Mouse (Mus musculus): ENCODE results near the gene Rbfox1. TPM values are rescaled to one million over a fixed set of nuclear protein-coding genes. Genes with fewer than 3 reads are reported as not detected.

Rbfox1 gene
- polyA plus RNA-seq, 1 experiment = 0.21 TPM

GRCm38 (mm10) chr16:7158856-7159826, 1274.0 kb downstream of the Rbfox1 start:
- TF ChIP-seq GATA1 (IDR thresholded peaks at IDR 0.05; ENCODE audit: borderline replicate concordance, low read length) (no peak), FLI1 (IDR thresholded peaks at IDR 0.05; ENCODE audit: low read length) (no peak)
- no peaks in the 10 kb centered on the region for H3K36me3 ChIP-seq (replicated peaks; ENCODE audit: low read length)
- no peaks in the 10 kb centered on the region for H3K4me1 ChIP-seq
- no peaks in the 10 kb centered on the region for H3K27me3 ChIP-seq (replicated peaks)
- peaks cover 16% of the 10 kb centered on the region for H3K9me3 ChIP-seq
- H3K4me3 ChIP-seq (replicated peaks) = no peak overlapping the region

DNA sequence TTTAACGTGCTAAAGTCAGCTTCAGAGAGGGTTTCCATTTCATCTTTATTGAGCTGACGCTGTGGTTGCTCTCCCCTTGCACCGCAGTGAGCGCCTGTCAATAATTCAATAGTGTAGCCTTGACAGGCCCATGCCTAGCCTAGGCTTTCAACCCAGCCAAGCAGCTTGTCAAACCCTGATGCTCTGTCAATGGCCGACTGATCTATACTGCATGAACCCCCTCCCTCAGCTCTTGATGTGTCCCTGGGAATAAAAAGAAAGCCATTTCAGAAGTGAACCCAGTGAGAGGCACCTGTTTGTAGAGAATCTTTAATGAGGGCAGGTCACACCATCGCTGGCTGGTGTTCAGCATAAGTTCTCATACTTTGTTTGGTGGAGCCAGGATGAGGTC, 1274.7 kb downstream of the Rbfox1 start:
- no peaks in the 10 kb centered on the region for H3K4me1 ChIP-seq
- no peaks in the 10 kb centered on the region for H3K27me3 ChIP-seq (replicated peaks)
- TF ChIP-seq FLI1 (IDR thresholded peaks at IDR 0.05; ENCODE audit: low read length) (no peak), GATA1 (IDR thresholded peaks at IDR 0.05; ENCODE audit: borderline replicate concordance, low read length) (no peak)
- no peak overlapping the region for H3K4me3 ChIP-seq (replicated peaks)
- peaks cover 17% of the 10 kb centered on the region for H3K9me3 ChIP-seq
- H3K36me3 ChIP-seq (replicated peaks; ENCODE audit: low read length) = no peaks in the 10 kb centered on the region

DNA sequence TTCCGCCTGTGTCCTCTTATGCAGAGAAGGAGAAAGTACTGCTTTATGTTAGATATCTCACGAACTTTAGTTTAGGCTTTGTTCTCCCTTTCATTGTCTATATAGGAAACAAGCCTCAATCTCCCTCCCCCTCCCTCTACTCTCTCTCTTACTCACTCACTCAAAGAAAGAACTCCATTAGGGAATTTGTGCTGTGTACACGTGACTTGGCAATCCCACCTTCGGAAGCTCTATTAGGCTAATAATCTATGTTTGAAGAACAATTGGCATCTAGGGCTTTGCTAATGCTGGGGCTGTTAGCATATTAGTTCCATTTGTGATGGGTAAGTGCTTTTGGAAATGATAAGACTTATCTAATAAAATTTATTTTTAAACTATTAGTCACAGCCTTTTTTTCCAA, 1277.0 kb downstream of the Rbfox1 start:
- Histone ChIP-seq H3K36me3 (replicated peaks; ENCODE audit: low read length) (no peaks in the 10 kb centered on the region), H3K9me3 (peaks cover 20% of the 10 kb centered on the region), H3K4me3 (replicated peaks) (no peak overlapping the region), H3K4me1 (no peaks in the 10 kb centered on the region), H3K27me3 (replicated peaks) (no peaks in the 10 kb centered on the region)
- TF ChIP-seq GATA1 (IDR thresholded peaks at IDR 0.05; ENCODE audit: borderline replicate concordance, low read length) (no peak), FLI1 (IDR thresholded peaks at IDR 0.05; ENCODE audit: low read length) (no peak)

GRCm38 (mm10) chr16:7163688-7164087, 1278.5 kb downstream of the Rbfox1 start:
- Histone ChIP-seq H3K9me3 (peaks cover 15% of the 10 kb centered on the region), H3K4me1 (no peaks in the 10 kb centered on the region), H3K27me3 (replicated peaks) (no peaks in the 10 kb centered on the region), H3K4me3 (replicated peaks) (no peak overlapping the region), H3K36me3 (replicated peaks; ENCODE audit: low read length) (no peaks in the 10 kb centered on the region)
- TF ChIP-seq FLI1 (IDR thresholded peaks at IDR 0.05; ENCODE audit: low read length) (no peak), GATA1 (IDR thresholded peaks at IDR 0.05; ENCODE audit: borderline replicate concordance, low read length) (no peak)

DNA sequence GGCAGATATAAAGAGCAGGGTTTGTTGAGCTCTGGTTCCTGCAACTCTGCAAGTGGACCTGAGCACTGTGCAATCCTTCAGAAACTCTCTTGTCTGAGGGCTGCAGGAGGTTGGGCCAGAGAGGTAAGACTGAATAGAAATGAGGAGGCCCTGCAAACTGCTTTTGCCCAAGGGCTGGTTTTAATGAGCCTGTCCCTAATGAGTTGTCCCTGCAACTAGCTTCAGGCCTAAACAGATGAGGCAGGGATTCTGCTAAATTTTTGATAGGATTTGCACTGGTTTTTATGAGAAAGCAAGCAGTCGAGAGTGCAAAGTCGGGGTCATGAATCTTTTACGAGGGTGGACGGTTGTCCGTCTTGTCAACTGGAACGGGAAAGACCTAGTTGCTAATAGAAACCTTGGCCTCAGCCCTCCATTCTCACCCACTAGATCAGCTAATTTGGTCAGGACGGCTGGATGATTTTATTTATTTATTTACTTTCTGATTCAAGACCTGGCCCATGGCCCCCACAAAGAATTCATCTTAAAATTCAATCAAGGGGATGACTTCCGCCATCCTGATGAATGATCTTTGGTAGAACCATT, 1279.1 kb downstream of the Rbfox1 start:
- no peak overlapping the region for H3K4me3 ChIP-seq (replicated peaks)
- H3K4me1 ChIP-seq = no peaks in the 10 kb centered on the region
- peaks cover 15% of the 10 kb centered on the region for H3K9me3 ChIP-seq
- TF ChIP-seq FLI1 (IDR thresholded peaks at IDR 0.05; ENCODE audit: low read length) (no peak), GATA1 (IDR thresholded peaks at IDR 0.05; ENCODE audit: borderline replicate concordance, low read length) (no peak)
- no peaks in the 10 kb centered on the region for H3K36me3 ChIP-seq (replicated peaks; ENCODE audit: low read length)
- H3K27me3 ChIP-seq (replicated peaks) = no peaks in the 10 kb centered on the region

DNA sequence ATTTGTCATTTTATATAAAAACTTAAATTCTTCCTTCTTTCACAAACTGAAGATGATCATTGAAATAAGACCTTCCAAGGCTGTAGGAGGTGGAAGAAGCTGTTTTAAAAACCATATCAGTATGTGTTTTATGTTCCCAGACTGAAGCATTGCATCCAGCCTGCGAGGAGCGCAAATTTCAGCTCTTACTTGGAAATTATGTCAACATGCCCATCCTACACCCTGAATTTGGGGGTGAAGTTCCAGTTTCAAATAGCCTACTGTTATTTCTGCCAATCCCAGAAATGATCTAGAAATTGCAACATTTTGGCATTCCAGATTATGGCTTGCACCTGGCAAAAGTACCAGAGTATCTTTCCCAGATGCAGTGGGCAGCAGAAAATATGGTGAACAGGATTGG, 1290.8 kb downstream of the Rbfox1 start:
- no peaks in the 10 kb centered on the region for H3K36me3 ChIP-seq (replicated peaks; ENCODE audit: low read length)
- no peaks in the 10 kb centered on the region for H3K4me1 ChIP-seq
- no peaks in the 10 kb centered on the region for H3K9me3 ChIP-seq
- H3K27me3 ChIP-seq (replicated peaks) = no peaks in the 10 kb centered on the region
- TF ChIP-seq GATA1 (IDR thresholded peaks at IDR 0.05; ENCODE audit: borderline replicate concordance, low read length) (no peak), FLI1 (IDR thresholded peaks at IDR 0.05; ENCODE audit: low read length) (no peak)
- H3K4me3 ChIP-seq (replicated peaks) = no peak overlapping the region

- Histone ChIP-seq H3K9me3 (peaks cover 15% of the 10 kb centered on the region), H3K4me1 (peaks cover 11% of the 10 kb centered on the region; the same call in 1 of the 2 replicates), H3K4me3 (replicated peaks) (no peak overlapping the region), H3K27me3 (replicated peaks) (no peaks in the 10 kb centered on the region), H3K36me3 (replicated peaks; ENCODE audit: low read length) (no peaks in the 10 kb centered on the region)
- TF ChIP-seq GATA1 (IDR thresholded peaks at IDR 0.05; ENCODE audit: borderline replicate concordance, low read length) (no peak), FLI1 (IDR thresholded peaks at IDR 0.05; ENCODE audit: low read length) (no peak)
Measured at GRCm38 (mm10) chr16:7187788-7188187, 1302.6 kb downstream of the Rbfox1 start.

DNA sequence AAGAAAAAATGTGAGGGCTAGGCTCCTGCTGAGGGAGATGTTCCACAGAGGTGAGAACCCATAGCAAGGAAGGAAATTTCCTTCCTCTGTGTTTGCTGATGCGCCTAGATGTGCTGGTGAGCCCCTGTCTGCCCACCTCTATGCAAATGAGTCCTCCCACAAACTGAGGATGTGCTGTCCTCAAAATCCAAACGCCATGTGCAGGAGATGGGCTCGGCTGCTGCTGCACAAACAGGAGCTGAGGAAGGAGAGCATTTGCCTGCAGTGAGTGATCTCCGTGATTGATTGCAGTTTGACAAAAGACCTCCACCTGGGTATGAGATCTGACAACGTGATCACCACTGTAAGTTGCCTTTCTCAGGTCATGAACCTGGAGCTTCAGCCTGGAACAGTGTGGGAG, 1308.4 kb downstream of the Rbfox1 start:
- Histone ChIP-seq H3K36me3 (replicated peaks; ENCODE audit: low read length) (no peaks in the 10 kb centered on the region), H3K9me3 (peaks cover 18% of the 10 kb centered on the region; the same call in 1 of the 2 replicates)
- TF ChIP-seq GATA1 (IDR thresholded peaks at IDR 0.05; ENCODE audit: borderline replicate concordance, low read length) (no peak), FLI1 (IDR thresholded peaks at IDR 0.05; ENCODE audit: low read length) (no peak)

DNA sequence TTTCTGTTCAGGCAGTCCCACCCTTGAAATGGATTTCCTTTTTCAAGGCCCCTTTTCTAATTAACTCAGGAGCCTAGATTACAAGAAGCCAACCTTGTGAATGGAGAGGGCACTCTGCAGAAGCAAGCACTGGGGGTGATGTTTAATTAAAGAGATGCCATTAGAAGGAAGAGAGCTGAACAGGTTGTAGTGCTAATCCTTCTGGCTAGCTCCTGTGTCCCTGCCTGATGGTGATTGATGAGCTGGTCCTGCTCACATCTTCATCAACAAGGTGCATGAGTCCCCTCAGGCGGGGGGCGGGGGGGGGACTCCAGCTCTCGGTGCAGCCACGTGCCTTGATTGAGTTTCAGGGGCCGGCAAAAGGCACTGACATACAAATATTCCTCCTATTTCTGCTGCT, 1312.8 kb downstream of the Rbfox1 start:
- Histone ChIP-seq H3K4me1 (no peaks in the 10 kb centered on the region), H3K4me3 (replicated peaks) (no peak overlapping the region), H3K27me3 (replicated peaks) (no peaks in the 10 kb centered on the region), H3K9me3 (peaks cover 7% of the 10 kb centered on the region; the same call in 1 of the 2 replicates), H3K36me3 (replicated peaks; ENCODE audit: low read length) (no peaks in the 10 kb centered on the region)
- no peak for TF ChIP-seq GATA1 (IDR thresholded peaks at IDR 0.05; ENCODE audit: borderline replicate concordance, low read length)
- TF ChIP-seq FLI1 (IDR thresholded peaks at IDR 0.05; ENCODE audit: low read length) = no peak

More for the DNA sequence above, 1308.4 kb downstream of the Rbfox1 start:
- H3K27me3 ChIP-seq (replicated peaks) = no peaks in the 10 kb centered on the region
- peaks cover 9% of the 10 kb centered on the region; the same call in 1 of the 2 replicates for H3K4me1 ChIP-seq
- H3K4me3 ChIP-seq (replicated peaks) = no peak overlapping the region

- Histone ChIP-seq H3K36me3 (replicated peaks; ENCODE audit: low read length) (no peaks in the 10 kb centered on the region), H3K4me3 (replicated peaks) (no peak overlapping the region), H3K27me3 (replicated peaks) (no peaks in the 10 kb centered on the region), H3K4me1 (peaks cover under 1% of the 10 kb centered on the region; the same call in 1 of the 2 replicates), H3K9me3 (no peaks in the 10 kb centered on the region)
- TF ChIP-seq FLI1 (IDR thresholded peaks at IDR 0.05; ENCODE audit: low read length) (no peak), GATA1 (IDR thresholded peaks at IDR 0.05; ENCODE audit: borderline replicate concordance, low read length) (no peak)
Measured at GRCm38 (mm10) chr16:7200239-7200638, 1315.1 kb downstream of the Rbfox1 start.

All from megakaryocyte, embryonic 14.5 days (primary cell).